In the genomic region with DNA sequence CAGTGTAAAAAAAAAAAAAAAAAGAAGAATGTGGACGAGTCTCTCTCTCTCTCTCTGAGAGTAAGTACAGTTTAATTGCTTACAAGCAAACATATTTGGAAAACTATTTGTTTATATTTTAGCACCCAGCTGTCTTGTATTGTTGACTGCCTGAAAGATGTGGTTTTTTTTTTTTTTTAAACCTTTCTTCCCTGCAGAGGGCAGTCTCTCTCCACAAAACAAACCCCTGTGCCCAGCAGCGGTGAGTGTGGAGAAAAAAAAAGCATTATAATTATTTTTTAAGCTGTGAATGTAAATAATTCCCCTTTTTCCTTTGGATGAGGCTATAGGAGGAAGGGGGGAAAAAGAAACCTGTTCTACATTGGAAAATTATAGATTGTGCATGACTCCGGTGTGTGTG, we compare ENCODE assay signal across 14 mouse cellular contexts.
A peak's percentile ranks its signal among the peaks of the same experiment; 100 is the strongest.
DNase-seq lines count a peak whose midpoint lies in the region; ATAC-seq and TF ChIP-seq lines count a peak whose summit lies in the region.
"Had no signal": no experiment of that assay in that cellular context is flagged by ENCODE, and none has a peak within 500 bp of the region (broad histone marks: within the 10 kb centered on the region; RNA-seq: fewer than 3 reads in every experiment).

No protein-coding gene starts in this region.

- DNase-seq in forebrain, postnatal 0 days = peak; percentile 70
- DNase-seq in forebrain, embryonic 11.5 days (ENCODE audit: low spot score) = no peak
- no peak for DNase-seq in lung, adult 2 months
- no peak for DNase-seq in lung, postnatal 25 days (ENCODE audit: low spot score)
- DNase-seq in MN1 (ENCODE audit: low spot score) = peak; percentile 56
- no peak for DNase-seq in ovary, postnatal 36 days (ENCODE audit: low spot score)
- DNase-seq in left cerebral cortex, postnatal 25 days (ENCODE audit: low spot score in 2 of 2) = no peak
- DNase-seq: kidney, adult 18-20 months; right cerebral cortex, postnatal 25 days; thymus, adult 2 months had no signal

- intact Hi-C loops in left cerebral cortex, postnatal 25 days (cut with DNase I) = loop anchor here (10.0 kb wide), 2 partner anchors 1099 to 1719 kb away; no protein-coding TSS in a partner anchor

- no peak overlapping the region for H3K4me3 ChIP-seq in forebrain, postnatal 0 days (ENCODE audit: low read depth, low read length)
- H3K4me3 ChIP-seq in forebrain, embryonic 11.5 days (ENCODE audit: low read depth, low read length) = no peak overlapping the region
- H3K4me3 ChIP-seq in lung, adult 2 months (replicated peaks; ENCODE audit: extremely low read depth, low read depth, low read length) = no peak overlapping the region
- H3K4me3 ChIP-seq in midbrain, embryonic 15.5 days = no peak overlapping the region
- H3K4me3 ChIP-seq: heart, embryonic 12.5 days; liver, embryonic 15.5 days had no signal

- no peak for ATAC-seq in forebrain, postnatal 0 days
- ATAC-seq in forebrain, embryonic 11.5 days (replicated peaks; ENCODE audit: low FRiP score) = no peak
- no peak for ATAC-seq in midbrain, embryonic 15.5 days (replicated peaks)

- no peak overlapping the region for H3K4me2 ChIP-seq in forebrain, postnatal 0 days (ENCODE audit: low read depth)
- H3K4me2 ChIP-seq in forebrain, embryonic 11.5 days (ENCODE audit: low read depth, low read length, severe bottlenecking) = no peak overlapping the region
- H3K4me2 ChIP-seq in midbrain, embryonic 15.5 days = no peak overlapping the region
- H3K4me2 ChIP-seq: heart, embryonic 12.5 days; liver, embryonic 15.5 days had no signal

- H3K36me3 ChIP-seq in forebrain, postnatal 0 days (ENCODE audit: insufficient read depth) = no peaks in the 10 kb centered on the region
- H3K36me3 ChIP-seq in forebrain, embryonic 11.5 days (ENCODE audit: control insufficient read depth, insufficient read depth, low read length) = no peaks in the 10 kb centered on the region
- no peaks in the 10 kb centered on the region for H3K36me3 ChIP-seq in midbrain, embryonic 15.5 days (replicated peaks)
- H3K36me3 ChIP-seq: G1E; heart, embryonic 12.5 days; liver, embryonic 15.5 days had no signal

- no peaks in the 10 kb centered on the region for H3K4me1 ChIP-seq in forebrain, postnatal 0 days (ENCODE audit: insufficient read depth)
- H3K4me1 ChIP-seq in forebrain, embryonic 11.5 days (replicated peaks; ENCODE audit: control insufficient read depth, insufficient read depth, low read length) = peaks cover 13% of the 10 kb centered on the region
- H3K4me1 ChIP-seq in lung, adult 2 months (ENCODE audit: control insufficient read depth, insufficient read depth, low read length) = no peaks in the 10 kb centered on the region
- peaks cover 46% of the 10 kb centered on the region for H3K4me1 ChIP-seq in midbrain, embryonic 15.5 days
- H3K4me1 ChIP-seq: liver, embryonic 15.5 days had no signal

- no peaks in the 10 kb centered on the region for H3K9me3 ChIP-seq in forebrain, postnatal 0 days (ENCODE audit: low read length)
- no peaks in the 10 kb centered on the region for H3K9me3 ChIP-seq in forebrain, embryonic 11.5 days (ENCODE audit: control insufficient read depth, low read length)
- no peaks in the 10 kb centered on the region for H3K9me3 ChIP-seq in midbrain, embryonic 15.5 days
- H3K9me3 ChIP-seq: heart, embryonic 12.5 days; liver, embryonic 15.5 days had no signal

- 25% methylated on average over 3 of the region's 3 CpGs for WGBS in forebrain, postnatal 0 days
- WGBS in forebrain, embryonic 11.5 days = 32% methylated on average over 3 of the region's 3 CpGs
- WGBS in lung, adult 2 months = 12% methylated on average over 3 of the region's 3 CpGs
- 20% methylated on average over 3 of the region's 3 CpGs for WGBS in midbrain, embryonic 15.5 days

- TF ChIP-seq POLR2A in lung, adult 2 months (IDR thresholded peaks at IDR 0.05; ENCODE audit: borderline replicate concordance, extremely low read depth, low read depth, low read length) = no peak

- no peaks in the 10 kb centered on the region for H3K27me3 ChIP-seq in forebrain, postnatal 0 days (ENCODE audit: insufficient read depth, low read length)
- no peaks in the 10 kb centered on the region for H3K27me3 ChIP-seq in forebrain, embryonic 11.5 days (ENCODE audit: control insufficient read depth, insufficient read depth, low read length)
- H3K27me3 ChIP-seq in midbrain, embryonic 15.5 days (replicated peaks) = no peaks in the 10 kb centered on the region
- H3K27me3 ChIP-seq: liver, embryonic 15.5 days had no signal

- no peak overlapping the region for H3K9ac ChIP-seq in forebrain, postnatal 0 days
- H3K9ac ChIP-seq in forebrain, embryonic 11.5 days (ENCODE audit: low read length) = no peak overlapping the region
- H3K9ac ChIP-seq in midbrain, embryonic 15.5 days = no peak overlapping the region
- H3K9ac ChIP-seq: heart, embryonic 12.5 days; liver, embryonic 15.5 days had no signal

- no peak overlapping the region for H3K27ac ChIP-seq in forebrain, postnatal 0 days (ENCODE audit: low read depth, low read length)
- H3K27ac ChIP-seq in forebrain, embryonic 11.5 days (ENCODE audit: low read depth, low read length) = no peak overlapping the region
- peak overlapping the region; percentile 72; the same call in 1 of the 2 replicates for H3K27ac ChIP-seq in midbrain, embryonic 15.5 days
- H3K27ac ChIP-seq: liver, embryonic 15.5 days had no signal

- peak; percentile 67 for TF ChIP-seq CTCF in forebrain, postnatal 0 days (IDR thresholded peaks at IDR 0.05; ENCODE audit: low read depth)
- peak; percentile 14; the same call in 1 of the 2 replicates for TF ChIP-seq CTCF in lung, adult 2 months (IDR thresholded peaks at IDR 0.05; ENCODE audit: insufficient read depth, low read length)

Comparison
In these comparisons a context has a peak if more than half of its experiments do, and no peak if none do; other contexts are left out.
1. DNase-seq: peak in forebrain, postnatal 0 days (single experiment) and MN1 (single experiment); none in forebrain, embryonic 11.5 days (single experiment), lung, adult 2 months (single experiment), lung, postnatal 25 days (single experiment), ovary, postnatal 36 days (single experiment) and left cerebral cortex, postnatal 25 days (0 of 2).